Mouse (Mus musculus): ENCODE data around the gene Bet1l.
"Not testable (repeated sequence)": the region's sequence is repeated elsewhere in the genome, so short reads cannot be mapped to it uniquely, and the experiment has no call there.

Bet1l gene

DNA sequence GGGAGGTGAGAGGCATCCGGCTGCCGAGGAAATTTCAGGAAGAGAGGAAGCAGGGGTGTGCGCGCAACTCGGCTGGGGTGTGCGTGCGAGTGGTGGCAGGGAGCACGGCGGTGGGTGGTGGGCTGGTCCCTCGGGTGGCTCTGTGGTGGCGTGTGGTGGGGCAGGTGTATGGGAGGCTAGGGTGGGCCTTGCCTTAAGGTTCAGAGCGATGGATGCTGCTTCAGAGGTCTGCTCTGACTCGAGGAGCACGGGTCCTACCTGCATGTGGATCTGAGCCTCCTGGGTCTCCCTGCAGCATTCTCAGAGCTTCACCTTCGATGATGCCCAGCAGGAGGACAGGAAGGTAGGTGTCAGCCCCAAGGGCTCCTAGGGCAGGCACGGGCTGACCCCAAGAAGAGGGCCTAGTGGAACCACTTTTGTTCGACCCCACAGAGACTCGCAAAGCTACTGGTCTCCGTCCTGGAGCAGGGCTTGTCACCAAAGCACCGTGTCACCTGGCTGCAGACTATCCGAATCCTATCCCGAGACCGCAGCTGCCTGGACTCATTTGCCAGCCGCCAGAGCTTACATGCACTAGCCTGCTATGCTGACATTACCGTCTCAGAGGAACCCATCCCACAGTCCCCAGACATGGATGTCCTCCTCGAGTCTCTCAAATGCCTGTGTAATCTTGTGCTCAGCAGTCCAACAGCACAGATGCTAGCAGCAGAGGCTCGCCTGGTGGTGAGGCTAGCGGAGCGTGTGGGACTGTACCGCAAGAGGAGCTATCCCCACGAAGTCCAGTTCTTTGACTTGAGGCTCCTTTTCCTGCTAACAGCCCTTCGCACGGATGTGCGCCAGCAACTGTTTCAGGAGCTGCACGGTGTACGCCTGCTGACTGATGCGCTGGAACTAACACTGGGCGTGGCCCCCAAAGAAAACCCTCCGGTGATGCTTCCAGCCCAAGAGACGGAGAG, at the start of gene Bet1l:
Gene Bet1l (minus strand): TSS at position 28 of the 956 bp plus-strand sequence.
- no peak for DNase-seq (ENCODE audit: low spot score)

DNA sequence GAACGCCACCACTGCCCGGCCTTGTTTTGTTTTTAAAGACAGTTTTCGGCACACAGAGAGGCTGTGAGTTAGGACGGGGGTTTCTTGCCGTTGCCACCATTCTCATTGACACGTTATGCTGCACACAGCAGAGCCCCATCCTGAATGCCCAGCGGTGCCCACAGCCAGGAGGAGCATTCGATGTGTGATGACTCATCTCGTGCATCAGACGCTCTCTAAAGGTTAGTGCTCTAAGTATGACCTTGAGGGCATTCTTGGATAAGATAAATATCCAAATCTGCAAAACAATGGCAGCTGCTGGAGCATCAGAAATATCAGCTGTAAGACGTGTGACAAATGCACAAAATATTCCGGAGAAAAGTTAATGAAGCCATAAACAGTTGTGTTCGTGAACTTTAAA, 49.8 kb upstream of the Bet1l start:
- no peak for DNase-seq (ENCODE audit: low spot score)

DNA sequence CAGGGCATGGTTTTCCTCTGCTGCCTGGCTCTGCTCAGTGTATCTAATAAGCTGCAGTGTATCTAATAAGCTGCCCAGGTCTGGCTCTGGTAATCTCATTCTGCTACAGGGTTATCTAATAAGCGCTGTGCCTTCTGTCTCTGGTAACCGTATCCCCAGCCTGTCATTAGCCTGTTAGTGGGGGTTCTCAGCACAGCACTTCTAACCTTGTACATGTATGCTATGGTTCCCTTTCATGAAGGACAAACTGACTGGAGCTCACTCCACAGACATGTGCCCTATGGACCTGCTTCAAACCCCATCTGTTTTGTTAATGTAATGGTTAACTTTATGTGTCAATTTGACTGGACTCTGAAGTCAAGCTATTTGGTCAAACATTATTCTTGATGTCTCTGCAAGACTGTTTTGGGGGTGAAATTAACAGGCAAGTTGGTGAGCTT, 48.3 kb upstream of the Bet1l start:
- DNase-seq (ENCODE audit: low spot score), result no peak

DNA sequence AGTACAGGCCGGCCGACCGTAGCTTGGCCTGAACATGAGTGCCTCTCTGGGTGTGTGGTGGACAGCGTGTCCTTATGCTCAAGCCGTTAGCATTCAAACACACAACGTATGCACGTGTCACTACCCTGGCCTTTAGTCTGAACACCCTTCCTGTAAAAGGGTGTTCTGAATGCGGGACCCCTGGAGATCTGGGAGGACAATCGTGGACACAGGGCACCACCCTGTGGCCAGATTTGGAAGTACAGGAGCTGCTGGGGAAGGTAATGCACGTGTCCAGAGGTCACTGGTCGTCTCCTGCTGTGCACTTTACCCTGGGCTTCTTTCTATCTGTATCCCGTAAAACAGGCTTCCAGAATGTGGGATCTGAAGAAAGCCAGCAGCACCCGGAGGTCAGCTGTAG, 45.8 kb upstream of the Bet1l start:
- peak; percentile 87 for DNase-seq (ENCODE audit: low spot score)

DNA sequence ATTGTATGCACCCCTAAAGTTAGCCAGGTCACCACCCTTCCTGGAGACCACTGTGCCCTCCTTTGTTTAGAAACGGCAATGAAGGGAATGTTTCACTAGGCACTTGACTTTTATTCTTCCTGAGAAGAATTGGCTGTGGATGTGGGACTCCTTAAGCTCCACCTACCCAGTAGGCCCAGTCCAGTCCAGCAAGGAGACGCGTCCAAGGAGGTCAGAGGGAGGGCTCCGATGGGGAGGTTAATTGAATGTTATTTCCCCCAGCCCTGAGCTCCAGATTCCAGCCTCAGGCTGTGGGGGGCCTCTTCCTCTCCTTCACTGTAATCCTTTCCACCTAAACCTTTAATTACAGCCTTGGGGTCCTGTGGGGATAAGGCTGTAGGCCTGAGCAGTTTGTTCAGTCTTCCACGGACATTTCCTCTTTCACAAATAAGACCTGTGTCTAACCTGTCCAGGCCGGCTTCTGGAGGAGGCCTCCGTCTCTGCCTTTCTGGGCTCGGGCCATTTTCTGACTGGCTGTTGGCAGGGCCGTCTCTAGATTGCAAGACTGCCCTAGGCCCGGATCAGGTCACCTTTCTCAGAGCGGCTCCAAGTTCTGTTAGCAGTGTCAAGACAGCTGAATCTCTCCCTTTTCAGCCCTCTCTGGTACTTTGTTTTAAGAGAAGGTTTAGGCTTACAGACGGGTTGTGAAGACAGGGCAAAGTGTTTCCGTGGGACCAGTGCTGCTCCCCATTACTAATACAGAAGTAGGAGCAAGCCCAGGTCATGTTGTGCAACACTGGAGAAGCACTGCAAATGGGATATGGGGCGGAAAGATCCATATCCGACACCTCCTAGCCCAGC, 44.9 kb upstream of the Bet1l start:
- DNase-seq (ENCODE audit: low spot score), result no peak

DNA sequence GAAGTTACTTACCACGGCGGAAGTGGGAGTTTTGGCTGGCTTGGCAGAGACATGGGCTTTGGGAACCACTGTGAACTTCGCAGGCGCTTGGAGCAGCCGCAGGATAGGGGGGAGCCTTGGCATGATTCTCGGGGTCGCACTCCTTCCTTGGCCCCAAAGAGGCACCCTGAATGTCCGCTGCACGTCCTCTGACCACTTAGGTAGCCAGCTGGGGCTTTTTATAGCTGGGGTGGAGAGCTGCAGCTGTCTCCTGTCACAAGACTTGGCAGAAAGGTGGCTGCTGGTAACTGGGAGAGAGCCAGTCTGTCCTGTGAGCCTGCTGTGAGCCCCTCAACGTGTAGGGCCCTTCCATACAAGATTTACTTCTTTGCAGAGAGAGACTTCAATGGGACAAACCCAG, 42.8 kb upstream of the Bet1l start, which contains the start of gene Cox8b:
Gene Cox8b (minus strand): TSS at position 227 of the 400 bp plus-strand sequence.
- no peak for DNase-seq (ENCODE audit: low spot score)

DNA sequence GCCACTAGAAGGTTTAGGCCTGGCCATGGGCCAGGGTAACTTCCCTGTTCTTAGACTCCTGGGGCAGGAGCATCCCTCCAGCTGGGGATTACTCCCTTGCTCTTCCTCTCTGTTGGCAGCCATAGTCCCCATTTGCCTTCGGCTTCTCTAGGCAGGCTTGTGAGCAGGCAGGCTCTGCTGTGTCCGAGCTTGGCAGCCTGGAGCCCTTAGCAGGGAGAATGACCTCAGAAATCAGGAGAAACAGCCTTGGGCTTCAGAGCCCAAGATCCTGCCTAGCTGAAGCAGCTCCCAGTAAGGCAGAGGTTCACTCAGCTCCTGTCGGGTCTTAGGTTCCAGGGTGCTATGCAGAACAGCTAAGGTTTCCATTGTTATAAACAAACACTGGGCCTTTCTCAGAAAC, 41.7 kb upstream of the Bet1l start:
- no peak for DNase-seq (ENCODE audit: low spot score)

DNA sequence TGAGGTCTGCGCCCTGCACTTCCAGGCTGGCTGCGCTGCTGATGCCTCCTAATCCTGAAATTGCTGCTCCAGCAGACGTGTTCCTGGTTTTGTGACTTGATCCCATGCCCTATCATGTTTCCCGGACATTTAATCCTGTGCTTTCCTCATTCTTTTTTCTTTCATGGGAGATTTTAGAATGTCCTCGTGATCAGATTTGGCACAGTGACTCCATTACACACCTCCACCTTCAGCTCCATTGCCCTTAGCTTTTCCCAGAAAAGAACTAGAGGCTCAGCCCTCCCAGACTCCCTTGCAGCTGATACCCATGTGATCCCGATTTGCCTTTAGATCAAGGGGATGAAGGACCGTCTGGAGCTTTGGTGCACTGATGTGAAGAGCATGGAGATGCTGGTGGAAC, 40.5 kb upstream of the Bet1l start:
- no peak for DNase-seq (ENCODE audit: low spot score)

DNA sequence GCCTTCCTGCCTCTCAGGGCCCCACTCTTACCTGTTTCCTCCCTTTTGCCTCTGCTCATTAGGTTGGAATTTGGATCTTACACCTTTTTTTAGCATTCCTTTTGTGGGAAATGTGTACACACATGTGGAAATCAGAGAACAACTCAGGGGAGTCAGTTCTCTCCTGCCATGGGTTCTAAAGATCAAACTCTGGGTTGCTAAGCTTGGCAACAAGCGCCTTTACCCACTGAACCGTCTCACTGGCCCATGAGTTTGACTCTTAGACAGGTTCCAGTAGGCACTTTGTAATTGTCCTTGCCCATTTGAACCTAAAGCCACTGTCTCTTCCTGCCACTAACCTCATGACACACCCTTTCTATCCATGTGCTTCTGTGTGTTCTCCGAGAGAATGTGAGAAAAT, 37.2 kb upstream of the Bet1l start:
- no peak for DNase-seq (ENCODE audit: low spot score)

DNA sequence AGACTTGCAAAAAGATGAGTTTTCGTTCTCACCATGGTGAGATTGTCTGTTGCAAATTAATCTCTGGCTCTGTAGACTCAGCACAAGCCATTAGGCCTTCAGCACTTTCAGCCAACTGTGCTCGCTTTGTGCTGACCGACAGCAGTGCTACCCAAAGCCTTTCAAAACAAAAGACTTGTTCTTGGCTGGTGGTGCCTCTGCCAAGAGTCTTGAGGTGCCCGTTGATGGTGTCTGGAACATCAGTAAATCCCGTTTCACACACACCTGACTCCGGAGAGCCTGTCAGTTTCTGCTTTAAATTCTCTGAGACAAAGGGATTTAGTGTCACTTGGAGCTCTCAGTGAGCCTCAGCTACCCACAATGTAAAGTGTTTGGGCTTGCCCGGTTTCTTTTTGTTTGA, 36.7 kb upstream of the Bet1l start:
- no peak for DNase-seq (ENCODE audit: low spot score)

DNA sequence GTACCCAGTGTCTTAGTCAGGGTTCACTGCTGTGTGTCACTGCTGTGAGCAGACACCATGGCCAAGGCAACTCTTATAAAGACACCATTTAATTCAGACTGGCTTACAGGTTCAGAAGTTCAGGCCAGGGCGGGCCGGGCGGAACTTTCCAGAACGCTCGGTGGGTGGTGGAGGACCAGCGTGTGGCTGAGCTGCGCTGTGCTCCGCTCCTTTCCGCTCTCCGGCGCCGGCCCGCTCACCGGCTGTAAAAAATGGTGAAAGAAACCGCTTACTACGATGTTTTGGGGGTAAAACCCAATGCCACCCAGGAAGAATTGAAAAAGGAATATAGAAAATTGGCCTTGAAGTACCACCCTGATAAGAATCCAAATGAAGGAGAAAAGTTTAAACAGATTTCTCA, 33.3 kb upstream of the Bet1l start:
- DNase-seq (ENCODE audit: low spot score), result not testable (repeated sequence)

DNA sequence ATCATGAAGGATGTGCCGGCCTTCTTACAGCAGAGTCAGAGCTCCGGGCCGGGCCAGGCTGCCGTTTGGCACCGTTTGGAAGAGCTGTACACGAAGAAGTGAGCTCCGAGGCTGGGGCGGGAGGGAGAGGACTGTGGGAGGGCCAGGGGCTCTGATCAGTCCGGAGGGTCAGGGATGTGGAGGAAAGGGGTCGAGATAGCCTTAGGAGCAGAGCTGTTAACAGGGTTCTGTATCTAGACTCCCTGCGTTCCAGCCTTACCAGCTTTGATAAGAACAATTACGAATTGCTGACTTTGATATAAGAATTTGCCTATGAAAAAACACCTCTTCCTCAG, 25.1 kb upstream of the Bet1l start:
- no peak for DNase-seq (ENCODE audit: low spot score)

DNA sequence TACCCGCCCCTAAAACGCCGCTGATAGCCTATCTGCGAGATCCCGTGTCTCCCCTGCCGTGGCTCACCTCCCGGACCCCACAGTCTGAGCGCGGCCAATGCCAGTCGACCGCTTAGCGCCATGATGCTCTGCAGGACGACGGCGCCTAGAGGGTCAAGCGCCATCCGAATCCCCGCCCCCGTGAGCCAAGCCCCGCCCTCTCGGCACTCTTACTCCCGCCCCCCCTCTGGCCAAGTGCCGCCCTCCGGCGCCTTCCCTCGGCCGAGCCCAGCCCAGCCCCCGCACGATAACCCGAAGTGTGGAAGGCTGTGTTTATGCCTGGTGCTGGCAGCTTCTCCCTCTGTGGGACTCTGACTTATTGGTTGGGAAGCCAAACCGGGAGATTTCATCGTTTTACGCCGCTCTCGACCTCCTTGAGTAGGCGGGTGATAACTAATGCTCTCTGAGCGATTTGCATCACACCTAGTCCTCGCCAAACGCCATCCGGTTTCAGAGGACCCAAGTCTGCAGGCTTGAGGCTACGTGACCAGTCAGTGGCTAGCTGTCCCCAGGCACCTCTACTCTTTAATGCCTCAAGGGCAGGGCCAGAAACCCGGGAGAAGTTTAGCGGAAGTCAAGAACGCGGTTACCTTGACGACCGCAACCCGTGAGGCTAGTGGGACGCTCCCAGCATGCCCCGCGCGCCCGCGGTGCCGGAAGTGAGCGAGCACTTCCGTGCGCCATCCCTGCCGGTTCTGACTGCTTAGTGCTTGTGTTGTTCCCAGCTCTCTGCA, 24.5 kb upstream of the Bet1l start, which contains the start of the genes Psmd13 and Sirt3:
Gene Psmd13 (plus strand): TSS at position 273 of the 773 bp plus-strand sequence.
Gene Sirt3 (minus strand): TSS at position 614 of the 773 bp plus-strand sequence.
- DNase-seq (ENCODE audit: low spot score), result peak; percentile 92

DNA sequence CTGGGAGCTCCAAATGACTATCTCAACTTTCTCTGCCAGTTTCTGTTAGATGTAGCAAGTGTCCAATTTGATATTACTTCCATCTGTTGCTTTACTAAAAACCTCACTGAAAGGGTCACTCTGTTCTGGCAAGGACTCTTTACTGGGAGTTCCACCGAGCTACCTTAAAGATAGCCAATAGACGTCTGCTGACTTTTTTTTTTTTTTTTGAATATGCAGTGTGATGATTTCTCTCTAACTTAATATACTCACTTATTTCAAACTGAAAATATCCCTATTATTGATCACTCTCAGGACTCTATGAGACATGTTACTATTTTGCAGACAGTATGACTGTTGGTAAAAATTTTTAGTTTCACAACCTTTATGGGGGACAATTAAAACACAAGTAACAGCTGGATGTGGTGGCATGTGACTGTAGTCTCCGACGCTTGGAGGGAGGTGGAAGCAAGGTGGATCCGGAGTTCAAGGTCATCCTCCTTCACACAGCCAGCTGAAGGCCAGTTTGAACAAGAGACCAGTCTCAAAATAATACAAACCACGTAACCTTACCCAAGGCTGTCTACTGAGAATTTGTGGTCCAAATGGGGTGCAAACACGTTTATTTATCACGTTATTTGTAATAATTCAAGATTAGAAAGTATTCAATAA, 23.6 kb upstream of the Bet1l start:
- no peak for DNase-seq (ENCODE audit: low spot score)

DNA sequence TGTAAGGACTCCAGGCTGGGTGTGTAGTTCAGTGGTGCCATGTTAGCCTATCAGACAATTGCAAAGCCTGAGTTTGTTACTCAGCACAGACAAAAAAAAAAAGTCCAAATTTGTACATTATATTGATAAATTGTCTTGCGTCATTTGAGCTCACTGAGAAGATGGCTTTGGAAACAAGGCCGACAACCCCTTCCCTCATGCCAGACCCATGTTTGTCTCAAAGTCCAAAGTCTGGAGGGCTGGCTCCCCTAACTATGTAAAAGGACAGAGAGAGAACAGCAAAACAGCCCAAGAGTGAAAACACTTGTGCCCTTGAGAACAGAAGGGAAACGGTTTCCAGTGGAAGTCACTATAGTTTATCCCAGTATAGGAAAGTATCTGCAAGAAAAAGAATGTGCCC, 23.0 kb upstream of the Bet1l start:
- no peak for DNase-seq (ENCODE audit: low spot score)

DNA sequence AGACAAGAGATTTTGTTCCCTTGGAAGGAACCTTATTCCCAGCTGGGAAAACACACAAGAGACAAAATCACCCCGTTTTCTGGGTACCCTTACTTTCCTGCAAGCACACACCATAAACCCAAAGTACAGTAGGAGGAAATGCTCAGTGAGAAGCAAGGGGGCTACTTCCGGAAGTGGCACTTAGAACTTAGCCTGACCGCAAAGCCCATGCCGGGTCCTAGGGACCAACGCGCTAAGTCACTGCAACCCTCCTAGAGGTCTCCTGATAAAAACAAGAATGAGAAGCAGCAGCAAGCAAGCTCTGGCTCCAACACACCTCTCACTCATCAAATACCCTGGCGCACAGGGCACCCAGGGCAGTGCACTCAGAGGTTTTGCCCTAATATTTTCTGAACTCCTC, 22.0 kb upstream of the Bet1l start:
- DNase-seq (ENCODE audit: low spot score), result no peak

DNA sequence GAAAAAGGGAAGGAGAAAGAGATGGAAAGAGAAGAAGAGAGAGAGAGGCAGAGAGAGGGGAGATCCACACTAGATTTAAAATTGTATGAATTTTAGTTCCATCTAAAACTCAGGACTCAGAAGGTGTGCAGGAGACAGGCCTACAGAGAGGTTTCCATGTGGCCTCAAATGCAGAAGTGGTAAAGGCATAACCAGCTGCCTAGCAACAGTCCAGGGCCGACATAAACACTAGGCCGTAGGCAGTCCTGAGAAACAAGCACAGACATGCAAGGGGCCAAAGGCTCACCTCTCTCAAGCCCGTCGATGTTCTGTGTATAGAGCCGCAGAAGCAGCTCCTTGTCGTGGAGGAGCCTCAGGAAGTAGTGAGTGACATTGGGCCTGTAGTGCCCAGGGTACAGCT, 20.0 kb upstream of the Bet1l start:
- DNase-seq (ENCODE audit: low spot score), result no peak

DNA sequence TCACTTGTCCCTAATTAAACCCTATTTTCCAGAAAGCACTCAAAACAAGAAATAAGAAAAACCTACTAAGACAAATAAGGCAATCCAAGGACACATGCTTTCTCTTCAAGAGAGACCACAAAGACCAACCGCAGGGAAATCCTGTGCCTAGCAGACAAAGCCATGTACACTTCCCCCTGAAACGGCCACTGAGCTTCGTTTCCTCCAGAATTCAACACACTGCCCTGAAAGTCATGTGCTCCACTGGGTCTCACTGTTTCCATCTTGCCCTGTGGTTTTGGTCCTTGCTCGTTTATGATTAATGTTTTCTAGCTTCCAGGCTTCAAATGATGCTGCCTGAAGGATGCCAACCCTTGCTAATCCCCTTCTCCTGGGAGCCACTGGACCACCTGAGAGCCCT, 16.8 kb upstream of the Bet1l start:
- DNase-seq (ENCODE audit: low spot score), result no peak

DNA sequence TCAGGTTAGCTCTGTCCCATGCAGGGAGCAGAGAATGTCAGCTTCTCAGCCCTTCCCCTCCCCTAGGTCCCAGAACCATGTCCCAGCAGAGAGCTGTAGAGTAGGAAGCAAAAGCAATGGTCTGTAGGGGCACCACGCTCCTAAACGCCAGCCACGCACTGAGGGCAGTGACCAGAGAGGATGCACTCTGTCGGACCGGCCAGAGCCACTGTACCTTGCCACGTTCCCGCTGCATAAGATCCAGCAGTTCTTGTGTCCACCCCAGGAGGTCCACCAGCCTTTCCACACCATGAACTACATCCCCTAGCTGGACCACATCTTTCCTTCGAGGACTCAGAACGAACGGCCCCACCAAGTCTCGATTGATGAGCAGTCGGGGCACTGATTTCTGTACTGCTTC, 7.4 kb upstream of the Bet1l start:
- no peak for DNase-seq (ENCODE audit: low spot score)

DNA sequence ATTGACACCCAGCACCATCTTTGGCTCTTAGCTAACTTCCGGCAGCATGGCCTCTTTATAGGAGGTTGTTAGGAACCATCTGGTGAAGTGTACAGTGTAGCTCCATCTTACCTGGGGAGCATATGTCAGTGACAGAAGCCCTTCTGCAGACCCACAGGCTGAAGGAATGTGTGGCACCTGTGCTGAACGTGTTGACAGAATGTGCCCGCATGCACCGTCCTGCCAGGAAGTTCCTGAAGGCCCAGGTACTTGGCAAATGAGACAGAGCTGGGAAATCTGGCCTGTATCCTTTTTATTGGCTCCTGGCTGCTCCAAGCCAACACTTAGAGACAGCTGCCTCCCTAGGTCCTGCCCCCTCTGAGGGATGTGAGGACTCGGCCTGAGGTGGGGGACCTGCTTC, 3.4 kb upstream of the Bet1l start:
- no peak for DNase-seq (ENCODE audit: low spot score)

DNA sequence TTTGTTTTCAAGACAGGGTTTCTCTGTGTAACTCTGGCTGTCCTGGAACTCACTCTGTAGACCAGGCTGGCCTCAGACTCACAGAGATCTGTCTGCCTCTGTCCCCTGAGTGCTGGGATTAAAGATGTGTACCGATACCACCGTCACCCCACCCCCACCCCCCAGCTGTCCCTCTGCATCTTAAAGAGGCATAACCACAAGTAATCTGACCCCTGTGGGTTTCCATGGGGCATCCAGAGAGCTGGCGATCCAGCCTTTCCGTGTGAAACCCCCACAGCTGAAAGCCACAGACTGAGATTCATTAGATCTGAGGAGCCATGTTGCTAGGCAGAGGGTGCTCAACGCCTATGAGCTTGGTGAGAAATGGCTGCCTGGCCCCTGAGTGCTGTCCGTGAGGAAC, 2.6 kb upstream of the Bet1l start:
- no peak for DNase-seq (ENCODE audit: low spot score)

DNA sequence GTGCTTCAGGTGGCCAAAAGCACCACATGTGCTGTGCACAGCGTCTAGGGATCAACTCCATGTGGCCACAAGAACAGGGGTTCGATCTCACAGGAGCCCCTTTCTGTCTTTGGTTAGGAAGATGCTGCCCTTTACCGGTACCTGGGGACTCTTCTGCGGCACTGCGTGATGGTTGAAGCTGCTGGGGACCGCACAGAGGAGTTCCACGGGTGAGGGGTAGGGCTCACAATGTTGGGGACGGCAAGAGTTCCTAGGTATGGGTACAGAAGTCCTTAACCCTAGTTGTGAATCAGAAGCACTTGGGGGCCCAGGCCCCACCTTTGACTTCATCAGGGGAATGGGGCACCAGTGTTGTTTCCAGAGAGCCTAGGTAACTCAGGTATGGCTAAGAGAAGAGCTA, 1.4 kb upstream of the Bet1l start:
- DNase-seq (ENCODE audit: low spot score), result no peak
